Mouse (Mus musculus): ENCODE results near the gene Mcts2. TPM values are rescaled to one million over a fixed set of nuclear protein-coding genes. Genes with fewer than 3 reads are reported as not detected.

The Mcts2 gene
- total RNA-seq (2023) = 17.7 and 36.2 TPM in 2 replicates

GRCm38 (mm10) chr2:152686806-152687267, at the start of gene Mcts2:
Gene Mcts2 (plus strand): TSS chr2:152687035.

GRCm38 (mm10) chr2:152669256-152669638, 17.6 kb upstream of the Mcts2 start, which contains the start of gene H13:
Gene H13 (plus strand): TSS chr2:152669461.

GRCm38 (mm10) chr2:152736090-152736601, 49.3 kb downstream of the Mcts2 start, which contains the start of gene Id1:
Gene Id1 (plus strand): TSS chr2:152736251.

Other genes starting within 250 kb of the Mcts2 start
- gene Defb23, start 222.4 kb upstream of the Mcts2 start, total RNA-seq (2023) = not detected in 2 replicates
- gene Defb20, start 210.0 kb upstream of the Mcts2 start, total RNA-seq (2023) = not detected in 2 replicates
- not detected in 2 replicates for gene Defb22, start 196.9 kb upstream of the Mcts2 start, total RNA-seq (2023)
- gene Defb26, start 175.3 kb upstream of the Mcts2 start, total RNA-seq (2023) = not detected in 2 replicates
- gene Defb28, start 168.8 kb upstream of the Mcts2 start, total RNA-seq (2023) = not detected in 2 replicates
- not detected in 2 replicates for gene Defb29, start 146.9 kb upstream of the Mcts2 start, total RNA-seq (2023)
- not detected in 2 replicates for gene Gm17416, start 117.7 kb upstream of the Mcts2 start, total RNA-seq (2023)
- not detected in 2 replicates for gene Defb21, start 114.3 kb upstream of the Mcts2 start, total RNA-seq (2023)
- not detected in 2 replicates for gene Defb19, start 106.7 kb upstream of the Mcts2 start, total RNA-seq (2023)
- not detected in 2 replicates for gene Defb45, start 87.6 kb upstream of the Mcts2 start, total RNA-seq (2023)
- not detected in 2 replicates for gene Defb36, start 82.7 kb upstream of the Mcts2 start, total RNA-seq (2023)
- not detected in 2 replicates for gene Defb25, start 64.0 kb upstream of the Mcts2 start, total RNA-seq (2023)
- gene Rem1, start 60.1 kb upstream of the Mcts2 start, total RNA-seq (2023) = 6.2 and 7.2 TPM in 2 replicates
- 141 and 159 TPM in 2 replicates for gene H13, start 17.6 kb upstream of the Mcts2 start, total RNA-seq (2023)
- 33.0 and 36.5 TPM in 2 replicates for gene Id1, start 49.2 kb downstream of the Mcts2 start, total RNA-seq (2023)
- not detected in 2 replicates for gene Cox4i2, start 67.1 kb downstream of the Mcts2 start, total RNA-seq (2023)
- 25.4 and 35.7 TPM in 2 replicates for gene Bcl2l1, start 144.7 kb downstream of the Mcts2 start, total RNA-seq (2023)
- gene Tpx2, start 160.9 kb downstream of the Mcts2 start, total RNA-seq (2023) = 41.1 and 43.2 TPM in 2 replicates
- not detected in 2 replicates for gene Mylk2, start 224.3 kb downstream of the Mcts2 start, total RNA-seq (2023)
- gene Foxs1, start 246.2 kb downstream of the Mcts2 start, total RNA-seq (2023) = not detected in 2 replicates